Mouse (Mus musculus): ENCODE results near the gene Btbd35f14.
"Not testable (repeated sequence)": the region's sequence is repeated elsewhere in the genome, so short reads cannot be mapped to it uniquely, and the experiment has no call there.

Gene Btbd35f14

GRCm38 (mm10) chrX:33702249-33702648 lies at the start of gene Btbd35f14:
TSS of gene Btbd35f14 (minus strand) at chrX:33702349.
- not testable (repeated sequence) for DNase-seq (ENCODE audit: low read depth, low spot score)

- not testable (repeated sequence) for DNase-seq (ENCODE audit: low read depth, low spot score)
Measured at GRCm38 (mm10) chrX:33656872-33657271, 45.3 kb downstream of the Btbd35f14 start, which contains the start of gene Btbd35f13. TSS of gene Btbd35f13 (plus strand) at chrX:33657172.
